Mouse (Mus musculus) limb, embryonic 12.5 days (tissue): Measurements from ENCODE around the gene Anks1b. TPM values are rescaled to one million over a fixed set of nuclear protein-coding genes. Genes with fewer than 3 reads are reported as not detected.

ENCODE experiments used
- ATAC-seq: fragments of 200-750 bp; cut with Nextera tagmentation; 2 replicates; pipeline ENCODE4 v1.8.0; 2017; ENCODE audit warnings: low read depth, moderate TSS enrichment; ENCODE audit not compliant: insufficient number of reproducible peaks, insufficient read depth, low FRiP score, low TSS enrichment
- H3K27ac ChIP-seq: fragments of 300-500 bp; sonication (generic); 2 replicates; pipeline ENCODE4 v1.5.1; 2016; ENCODE audit warnings: mild to moderate bottlenecking, moderate library complexity
- H3K27me3 ChIP-seq: fragments of 300-500 bp; sonication (generic); 2 replicates; pipeline ENCODE4 v1.6.1; 2016; ENCODE audit warnings: mild to moderate bottlenecking, moderate library complexity
- H3K36me3 ChIP-seq: fragments of 300-500 bp; sonication (generic); 2 replicates; pipeline ENCODE4 v1.6.1; 2016; ENCODE audit warnings: mild to moderate bottlenecking, moderate library complexity
- H3K4me1 ChIP-seq: fragments of 300-500 bp; sonication (generic); replicated peaks from 2 replicates; pipeline ENCODE4 v1.6.1; 2016
- H3K4me2 ChIP-seq: fragments of 300-500 bp; sonication (generic); 2 replicates; pipeline ENCODE4 v1.6.1; 2016; ENCODE audit warnings: mild to moderate bottlenecking, moderate library complexity
- H3K4me3 ChIP-seq: fragments of 300-500 bp; sonication (generic); replicated peaks from 2 replicates; pipeline ENCODE4 v1.5.1; 2016; ENCODE audit warnings: mild to moderate bottlenecking
- H3K9ac ChIP-seq: fragments of 300-500 bp; sonication (generic); replicated peaks from 2 replicates; pipeline ENCODE4 v1.6.1; 2016; ENCODE audit warnings: mild to moderate bottlenecking, moderate library complexity
- H3K9me3 ChIP-seq: fragments of 300-500 bp; sonication (generic); 2 replicates; pipeline ENCODE4 v1.6.1; 2016; ENCODE audit warnings: mild to moderate bottlenecking, moderate library complexity
- WGBS: fragments of 180-500 bp; shearing (Covaris S2); methylation state at CpG from one replicate; pipeline ENCODE4 v1.1.7; 2016; 5-methylcytosine and 5-hydroxymethylcytosine counted together
- polyA plus RNA-seq: library from polyadenylated mRNA; unstranded; fragments of >200 nt; fragmentation: Nextera tagmentation; extraction: Ambion mirVana; gene quantifications from 2 replicates; pipeline ENCODE4 v1.2.1, GENCODE M21; 2016

Anks1b gene
- polyA plus RNA-seq, 1 experiment from 2014 or later, result 1.8 TPM

DNA sequence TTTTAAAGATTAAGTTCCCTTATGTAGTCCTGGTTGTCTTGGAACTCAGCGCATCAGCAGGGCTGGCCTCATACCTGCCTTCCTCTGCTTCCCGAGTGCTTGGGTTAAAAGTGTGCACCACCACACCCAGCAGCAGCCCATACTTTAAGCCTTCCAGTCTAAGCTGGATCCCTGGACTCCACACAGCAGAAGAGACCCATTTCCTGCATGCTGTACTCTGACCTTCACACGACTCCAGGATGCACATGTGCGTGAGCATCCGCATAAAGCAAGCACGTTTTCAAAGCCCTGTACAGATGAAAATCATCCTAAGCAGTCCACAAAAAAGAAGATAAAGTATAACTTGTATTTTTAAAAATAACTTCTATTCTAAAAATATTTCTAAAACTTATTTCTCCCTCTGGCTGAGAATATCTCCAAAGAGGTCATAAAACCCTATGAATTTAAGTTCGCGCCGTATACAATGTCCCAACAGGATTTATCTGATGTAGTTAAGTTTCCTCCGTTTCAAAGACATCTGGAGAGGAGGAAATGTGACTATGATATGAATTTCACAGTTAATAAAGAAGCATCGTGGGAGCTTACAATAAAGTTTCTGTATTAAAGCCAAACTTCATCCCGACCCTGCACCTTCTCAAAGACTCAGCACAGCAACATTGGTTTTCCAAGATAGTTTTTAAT lies 1132.7 kb downstream of the Anks1b start:
- H3K4me1 ChIP-seq, result no peaks in the 10 kb centered on the region
- peaks cover 50% of the 10 kb centered on the region for H3K36me3 ChIP-seq
- H3K9ac ChIP-seq, result no peak overlapping the region
- no peaks in the 10 kb centered on the region for H3K9me3 ChIP-seq
- H3K4me2 ChIP-seq, result no peak overlapping the region
- WGBS, result 73% methylated on average over 12 of the region's 12 CpGs
- no peaks in the 10 kb centered on the region for H3K27me3 ChIP-seq
- ATAC-seq, result no peak; the same call in 1 of the 2 replicates
- no peak overlapping the region for H3K27ac ChIP-seq
- no peak overlapping the region for H3K4me3 ChIP-seq

Other genes with a start within 250 kb of the Anks1b start
- 9.2 and 9.7 TPM in 2 replicates for gene Scyl2, start 187.2 kb upstream of the Anks1b start, polyA plus RNA-seq
- gene Actr6, start 141.2 kb upstream of the Anks1b start, polyA plus RNA-seq, result 37.8 and 40.7 TPM in 2 replicates
- 29.5 and 32.1 TPM in 2 replicates for gene Uhrf1bp1l, start 128.5 kb upstream of the Anks1b start, polyA plus RNA-seq